Mouse (Mus musculus): ENCODE measurements around the gene Tnc. TPM values are rescaled to one million over a fixed set of nuclear protein-coding genes. Genes with fewer than 3 reads are reported as not detected.

Tnc gene
- polyA plus RNA-seq (2015; fragmentation: Nextera tagmentation; extraction: Ambion mirVana), result 26.9 and 38.5 TPM in 2 replicates

DNA sequence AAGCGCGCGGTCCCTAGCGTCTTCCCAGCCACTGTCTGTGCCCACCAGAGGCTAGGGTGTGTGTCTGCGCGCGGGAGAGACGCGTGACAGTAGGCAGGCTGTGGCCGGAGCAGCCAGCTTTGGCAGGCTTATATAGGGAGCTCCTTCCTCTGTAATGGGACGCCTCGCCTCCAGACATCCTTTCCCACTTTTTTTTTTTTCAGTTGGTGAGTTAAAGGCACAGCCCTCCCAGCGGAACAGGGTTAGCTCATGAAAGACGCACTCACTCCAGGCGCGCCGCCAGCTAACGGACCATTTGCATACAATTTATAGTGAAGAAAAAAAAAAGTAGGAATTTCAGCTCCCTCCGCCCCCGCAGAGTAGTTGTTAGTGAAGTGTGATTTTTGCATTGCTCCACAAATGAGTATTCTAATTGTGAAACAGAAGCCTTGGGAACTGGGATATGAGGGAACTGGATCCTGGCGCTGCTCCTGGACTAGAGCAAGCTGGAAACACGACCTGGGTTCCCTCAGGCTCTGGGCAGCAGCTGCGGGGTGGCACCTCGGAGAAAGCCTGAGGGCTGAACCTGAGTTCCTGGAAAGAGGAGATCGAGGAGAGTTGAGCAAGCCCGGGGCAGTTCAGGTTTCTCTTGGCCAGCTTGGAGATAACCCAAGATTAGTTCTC is at the start of gene Tnc:
Tnc (minus strand) TSS at position 185 of the 663 bp plus-strand sequence.

Other genes with a start within 250 kb of the Tnc start
- gene Tnfsf8, start 185.7 kb downstream of the Tnc start, polyA plus RNA-seq (2015; fragmentation: Nextera tagmentation; extraction: Ambion mirVana), result 0.07 TPM in 1 of 2 replicates, not detected in the other